Mouse (Mus musculus) spleen, adult 2 months (tissue): ENCODE measurements around the gene Pdzrn3. TPM values are rescaled to one million over a fixed set of nuclear protein-coding genes. Genes with fewer than 3 reads are reported as not detected.

Source experiments
- DNase-seq, 2 experiments: peaks; one replicate each; pipeline versions ENCODE4 v3.0.0 to v3.0.0-alpha.2; 2012 to 2021; ENCODE audit warnings: low spot score in 2 of 2, low read depth in 1 of 2
- H3K27ac ChIP-seq: fragments of 200-500 bp; 2 replicates; pipeline ENCODE4 v1.5.1; 2012; ENCODE audit warnings: low read length, inconsistent platforms; ENCODE audit not compliant: insufficient read depth
- H3K27me3 ChIP-seq: fragments of 200-500 bp; 2 replicates; pipeline ENCODE4 v1.6.1; 2012; ENCODE audit warnings: mild to moderate bottlenecking, moderate library complexity, low read length, inconsistent platforms; ENCODE audit not compliant: control insufficient read depth, insufficient read depth
- H3K36me3 ChIP-seq: fragments of 200-500 bp; 2 replicates; pipeline ENCODE4 v1.6.1; 2012; ENCODE audit warnings: mild to moderate bottlenecking, low read length, inconsistent platforms; ENCODE audit not compliant: control insufficient read depth, insufficient read depth
- H3K4me1 ChIP-seq: fragments of 200-500 bp; 2 replicates; pipeline ENCODE4 v1.6.1; 2011; ENCODE audit warnings: inconsistent platforms; ENCODE audit not compliant: control insufficient read depth, insufficient read depth, insufficient read length
- H3K4me3 ChIP-seq: fragments of 200-500 bp; 2 replicates; pipeline ENCODE4 v1.5.1; 2011; ENCODE audit warnings: mild to moderate bottlenecking, inconsistent platforms; ENCODE audit not compliant: insufficient read depth, insufficient read length; ENCODE audit errors: extremely low read depth
- CTCF ChIP-seq: fragments of 200-500 bp; IDR thresholded peaks from 2 replicates; pipeline ENCODE4 v1.5.1; 2011; ENCODE audit warnings: mild to moderate bottlenecking, inconsistent platforms; ENCODE audit not compliant: insufficient read depth, insufficient read length, insufficient replicate concordance; ENCODE audit errors: extremely low read depth
- POLR2A ChIP-seq: fragments of 200-500 bp; IDR thresholded peaks from 2 replicates; pipeline ENCODE4 v1.6.1; 2011; ENCODE audit warnings: low read depth, low read length, inconsistent platforms
- WGBS: fragments of 180-500 bp; shearing (Covaris S2); methylation state at CpG from one replicate; pipeline ENCODE4 v1.1.7; 2018; 5-methylcytosine and 5-hydroxymethylcytosine counted together
- polyA plus RNA-seq: library from polyadenylated mRNA; depleted of rRNA; stranded (reverse); fragments of >200 nt; gene quantifications from 2 replicates; pipeline ENCODE4 v1.2.3, GENCODE M21; 2012

Pdzrn3 gene
- polyA plus RNA-seq, 1 experiment = 1.9 TPM

- Histone ChIP-seq H3K4me3 (no peak overlapping the region), H3K4me1 (no peaks in the 10 kb centered on the region; the same call in 1 of the 2 replicates)
Observed at GRCm38 (mm10) chr6:101354887-101355286, 22.8 kb downstream of the Pdzrn3 start.

GRCm38 (mm10) chr6:101354230-101354881 lies 23.3 kb downstream of the Pdzrn3 start:
- H3K36me3 ChIP-seq = no peaks in the 10 kb centered on the region
- H3K27ac ChIP-seq = no peak overlapping the region
- TF ChIP-seq POLR2A (no peak), CTCF (no peak)
- DNase-seq = no peak
- no peaks in the 10 kb centered on the region for H3K27me3 ChIP-seq
- no peak overlapping the region for H3K4me3 ChIP-seq
- 73% methylated on average over 8 of the region's 8 CpGs for WGBS
- H3K4me1 ChIP-seq = no peaks in the 10 kb centered on the region; the same call in 1 of the 2 replicates

More at GRCm38 (mm10) chr6:101354887-101355286, 22.8 kb downstream of the Pdzrn3 start:
- Histone ChIP-seq H3K36me3 (no peaks in the 10 kb centered on the region), H3K27ac (no peak overlapping the region), H3K27me3 (no peaks in the 10 kb centered on the region)
- DNase-seq = no peak
- WGBS = 80% methylated on average over 1 of the region's 1 CpGs
- no peak for TF ChIP-seq CTCF
- no peak for TF ChIP-seq POLR2A

- H3K4me1 ChIP-seq = no peaks in the 10 kb centered on the region
- no peak for TF ChIP-seq POLR2A
- no peak for TF ChIP-seq CTCF
- WGBS = 90% methylated on average over 7 of the region's 7 CpGs
- no peak overlapping the region for H3K27ac ChIP-seq
- no peak for DNase-seq
- no peak overlapping the region for H3K4me3 ChIP-seq
- H3K36me3 ChIP-seq = no peaks in the 10 kb centered on the region
- H3K27me3 ChIP-seq = no peaks in the 10 kb centered on the region
Observed at GRCm38 (mm10) chr6:101353701-101354100, 24.0 kb downstream of the Pdzrn3 start.

- Histone ChIP-seq H3K27ac (no peak overlapping the region), H3K27me3 (no peaks in the 10 kb centered on the region), H3K4me3 (no peak overlapping the region), H3K36me3 (no peaks in the 10 kb centered on the region), H3K4me1 (no peaks in the 10 kb centered on the region)
- no peak for DNase-seq
- TF ChIP-seq POLR2A = no peak
- WGBS = 90% methylated on average over 10 of the region's 10 CpGs
Observed at GRCm38 (mm10) chr6:101352626-101353025, 25.1 kb downstream of the Pdzrn3 start.

- Histone ChIP-seq H3K36me3 (no peaks in the 10 kb centered on the region), H3K4me1 (no peaks in the 10 kb centered on the region), H3K27me3 (no peaks in the 10 kb centered on the region), H3K27ac (no peak overlapping the region), H3K4me3 (no peak overlapping the region)
- 79% methylated on average over 1 of the region's 1 CpGs for WGBS
- no peak for DNase-seq
- TF ChIP-seq POLR2A = no peak
Observed at GRCm38 (mm10) chr6:101351100-101351499, 26.6 kb downstream of the Pdzrn3 start.

- Histone ChIP-seq H3K27ac (no peak overlapping the region), H3K4me3 (no peak overlapping the region), H3K27me3 (no peaks in the 10 kb centered on the region), H3K4me1 (no peaks in the 10 kb centered on the region), H3K36me3 (no peaks in the 10 kb centered on the region)
- 78% methylated on average over 7 of the region's 7 CpGs for WGBS
- DNase-seq = no peak
- TF ChIP-seq CTCF (no peak), POLR2A (no peak)
Observed at GRCm38 (mm10) chr6:101350414-101350973, 27.2 kb downstream of the Pdzrn3 start.

- TF ChIP-seq POLR2A = no peak
- TF ChIP-seq CTCF = no peak
- H3K4me3 ChIP-seq = no peak overlapping the region
- WGBS = 76% methylated on average over 5 of the region's 5 CpGs
- no peak overlapping the region for H3K27ac ChIP-seq
- H3K27me3 ChIP-seq = no peaks in the 10 kb centered on the region
- H3K36me3 ChIP-seq = no peaks in the 10 kb centered on the region
- no peak for DNase-seq
- H3K4me1 ChIP-seq = no peaks in the 10 kb centered on the region
Observed at GRCm38 (mm10) chr6:101348496-101348895, 29.2 kb downstream of the Pdzrn3 start.
